Mouse (Mus musculus) left cerebral cortex, postnatal 14 days (tissue): Measurements from ENCODE around the gene Npas3. TPM values are rescaled to one million over a fixed set of nuclear protein-coding genes. Genes with fewer than 3 reads are reported as not detected.
"Not testable (repeated sequence)": the region's sequence is repeated elsewhere in the genome, so short reads cannot be mapped to it uniquely, and the experiment has no call there.

ENCODE experiments used
- DNase-seq, 2 experiments: peaks; one replicate each; pipeline ENCODE4 v3.0.0; 2021 to 2022; ENCODE audit warnings: low spot score in 2 of 2, mixed read lengths in 1 of 2
- intact Hi-C: fragments of 180-260 bp; cut with DNase I; formaldehyde crosslinking; loops from one replicate; pipeline ENCODE4 v1.15.1; 2025
- long read RNA-seq, 2 experiments: library from polyadenylated mRNA; stranded (forward); transcript quantifications; one replicate each; pipeline ENCODE4 v2.0.0; 2021
- total RNA-seq, 2 experiments: library from RNA; stranded (reverse); gene quantifications; 2 replicates each; pipeline ENCODE4 v1.2.3; 2021

Gene Npas3
- total RNA-seq, result 10 to 100 TPM; 17.1 to 30.1 TPM
- long read RNA-seq, experiment 1, partial matches to known transcripts, result 14 of 18 reads
- long read RNA-seq, experiment 1, other reads (novel, unspliced or antisense), result 4 of 18 reads
- long read RNA-seq, experiment 2, partial matches to known transcripts, result 2 of 17 reads
- long read RNA-seq, experiment 2, other reads (novel, unspliced or antisense), result 15 of 17 reads

GRCm38 (mm10) chr12:53248101-53248727 lies at the start of gene Npas3:
Gene Npas3, plus strand, starts transcription at chr12:53248677.
- intact Hi-C loops, result loop anchor here (10.0 kb wide), 1 partner anchor 213 kb away; no protein-coding TSS in a partner anchor

GRCm38 (mm10) chr12:53217141-53217540 lies 31.3 kb upstream of the Npas3 start:
- no peak for DNase-seq
- intact Hi-C loops, result no loop called here

More at GRCm38 (mm10) chr12:53248101-53248727, at the start of gene Npas3:
- DNase-seq, result peak; percentile 32 to 48

GRCm38 (mm10) chr12:53222742-53223141 lies 25.7 kb upstream of the Npas3 start:
- DNase-seq, result no peak
- intact Hi-C loops, result no loop called here

GRCm38 (mm10) chr12:53227356-53227755 lies 21.1 kb upstream of the Npas3 start:
- intact Hi-C loops, result no loop called here
- DNase-seq, result no peak

- intact Hi-C loops, result no loop called here
- no peak for DNase-seq
These were observed 19.1 kb upstream of the Npas3 start for GRCm38 (mm10) chr12:53229419-53229818.

- DNase-seq, result no peak
- intact Hi-C loops, result loop anchor here (10.0 kb wide), 1 partner anchor 211 kb away; no protein-coding TSS in a partner anchor
These were observed 2.3 kb upstream of the Npas3 start for GRCm38 (mm10) chr12:53246181-53246580.

GRCm38 (mm10) chr12:53246581-53247490 lies 1.6 kb upstream of the Npas3 start:
- intact Hi-C loops, result loop anchor here (10.0 kb wide), 1 partner anchor 212 kb away; no protein-coding TSS in a partner anchor
- peak in 1 of 2 experiments; percentile 17 for DNase-seq

- intact Hi-C loops, result loop anchor here (10.0 kb wide), 1 partner anchor 213 kb away; no protein-coding TSS in a partner anchor
- DNase-seq, result peak in 1 of 2 experiments; percentile 7
These were observed 914 bp upstream of the Npas3 start for GRCm38 (mm10) chr12:53247491-53248035.

- DNase-seq, result no peak
- intact Hi-C loops, result loop anchor here (10.0 kb wide), 1 partner anchor 214 kb away; no protein-coding TSS in a partner anchor
These were observed 319 bp downstream of the Npas3 start for GRCm38 (mm10) chr12:53248796-53249195.

GRCm38 (mm10) chr12:53251701-53252181 lies 3.3 kb downstream of the Npas3 start:
- intact Hi-C loops, result loop anchor here (5.0 to 10.0 kb wide), 5 partner anchors 46 to 811 kb away; no protein-coding TSS in a partner anchor
- peak; percentile 31 to 43 for DNase-seq

- intact Hi-C loops, result loop anchor here (5.0 to 10.0 kb wide), 5 partner anchors 45 to 810 kb away; no protein-coding TSS in a partner anchor
- peak in 1 of 2 experiments; percentile 14 for DNase-seq
These were observed 3.7 kb downstream of the Npas3 start for GRCm38 (mm10) chr12:53252213-53252571.

GRCm38 (mm10) chr12:53252572-53253422 lies 4.3 kb downstream of the Npas3 start:
- intact Hi-C loops, result loop anchor here (5.0 to 10.0 kb wide), 5 partner anchors 45 to 810 kb away; no protein-coding TSS in a partner anchor
- DNase-seq, result peak in 1 of 2 experiments; percentile 32

GRCm38 (mm10) chr12:53253461-53254159 lies 5.1 kb downstream of the Npas3 start:
- intact Hi-C loops, result loop anchor here (5.0 to 10.0 kb wide), 5 partner anchors 44 to 809 kb away; no protein-coding TSS in a partner anchor
- peak in 1 of 2 experiments; percentile 24 for DNase-seq

- no peak for DNase-seq
- intact Hi-C loops, result loop anchor here (5.0 to 10.0 kb wide), 5 partner anchors 43 to 808 kb away; no protein-coding TSS in a partner anchor
These were observed 5.6 kb downstream of the Npas3 start for GRCm38 (mm10) chr12:53254160-53254480.

GRCm38 (mm10) chr12:53274502-53274901 lies 26.0 kb downstream of the Npas3 start:
- intact Hi-C loops, DNase-seq: not testable (repeated sequence)

- intact Hi-C loops, result no loop called here
- no peak for DNase-seq
These were observed 28.9 kb downstream of the Npas3 start for GRCm38 (mm10) chr12:53277393-53277792.

GRCm38 (mm10) chr12:53290341-53290740 lies 41.9 kb downstream of the Npas3 start:
- DNase-seq, result no peak
- intact Hi-C loops, result no loop called here

GRCm38 (mm10) chr12:53290846-53291245 lies 42.4 kb downstream of the Npas3 start:
- no peak for DNase-seq
- intact Hi-C loops, result no loop called here
